ENCODE assay signal across 8 mouse cellular contexts in genomic region chr7:3332619-3333521, GRCm38 (mm10). TPM values are rescaled to one million over a fixed set of nuclear protein-coding genes. Genes with fewer than 3 reads are reported as not detected.
DNase-seq lines count a peak whose midpoint lies in the region; ATAC-seq and TF ChIP-seq lines count a peak whose summit lies in the region.

Gene Cacng7 (plus strand): TSS chr7:3332955.

- no peaks in the 10 kb centered on the region for H3K36me3 ChIP-seq in lung, embryonic 14.5 days (ENCODE audit: insufficient read depth)
- H3K36me3 ChIP-seq in liver, postnatal 0 days (replicated peaks; ENCODE audit: insufficient read depth, low read length) = no peaks in the 10 kb centered on the region

- DNase-seq in lung, embryonic 14.5 days = peak; percentile 72
- DNase-seq in lung, adult 18-20 months = no peak
- peak; percentile 77 for DNase-seq in embryo, embryonic 10 days (ENCODE audit: low spot score)
- peak in 1 of 2 experiments; percentile 34 for DNase-seq in gastrocnemius, postnatal 4 days (ENCODE audit: low spot score in 2 of 2)
- peak; percentile 54 to 64 for DNase-seq in kidney, postnatal 4 days
- no peak for DNase-seq in liver, postnatal 0 days
- DNase-seq in right cerebral cortex, postnatal 25 days = peak; percentile 69

- peak within 1 kb of the TSS; percentile 68 for H3K9ac ChIP-seq in lung, embryonic 14.5 days
- H3K9ac ChIP-seq in liver, postnatal 0 days (replicated peaks) = no peak within 1 kb of the TSS

- peak within 1 kb of the TSS; percentile 65 for H3K4me2 ChIP-seq in lung, embryonic 14.5 days
- peak within 1 kb of the TSS; percentile 53 for H3K4me2 ChIP-seq in liver, postnatal 0 days (ENCODE audit: low read depth, low read length)

- ATAC-seq in lung, embryonic 14.5 days (ENCODE audit: insufficient read depth) = peak; percentile 71
- ATAC-seq in liver, postnatal 0 days = no peak
- no peak for ATAC-seq in megakaryocyte progenitor cell, adult 5-6 weeks (replicated peaks; ENCODE audit: poor library complexity)

- peak within 1 kb of the TSS; percentile 70; the same call in 1 of the 2 replicates for H3K27ac ChIP-seq in lung, embryonic 14.5 days (ENCODE audit: low read depth)
- no peak within 1 kb of the TSS for H3K27ac ChIP-seq in liver, postnatal 0 days (ENCODE audit: low read depth)

- 1% methylated on average over 62 of the region's 65 CpGs for WGBS in lung, embryonic 14.5 days
- 5% methylated on average over 64 of the region's 65 CpGs for WGBS in liver, postnatal 0 days (ENCODE audit: insufficient replicate concordance)

- TF ChIP-seq EP300 in liver, postnatal 0 days (IDR thresholded peaks at IDR 0.05; ENCODE audit: low read depth) = no peak

- H3K27me3 ChIP-seq in lung, embryonic 14.5 days (ENCODE audit: insufficient read depth, low read length) = no peaks in the 10 kb centered on the region
- H3K27me3 ChIP-seq in liver, postnatal 0 days (ENCODE audit: insufficient read depth, low read length) = peaks cover 42% of the 10 kb centered on the region

- peak within 1 kb of the TSS; percentile 55 for H3K4me3 ChIP-seq in lung, embryonic 14.5 days (ENCODE audit: low read depth, low read length)
- H3K4me3 ChIP-seq in liver, postnatal 0 days (ENCODE audit: low read depth, low read length) = peak within 1 kb of the TSS; percentile 20

- no peak for TF ChIP-seq CTCF in lung, embryonic 14.5 days (IDR thresholded peaks at IDR 0.05; ENCODE audit: low read depth)
- no peak for TF ChIP-seq CTCF in liver, postnatal 0 days (IDR thresholded peaks at IDR 0.05; ENCODE audit: low read depth)

- H3K4me1 ChIP-seq in lung, embryonic 14.5 days (ENCODE audit: insufficient read depth) = no peaks in the 10 kb centered on the region
- H3K4me1 ChIP-seq in liver, postnatal 0 days (ENCODE audit: insufficient read depth) = peaks cover 6% of the 10 kb centered on the region

- no peaks in the 10 kb centered on the region for H3K9me3 ChIP-seq in lung, embryonic 14.5 days (ENCODE audit: low read depth, low read length)
- no peaks in the 10 kb centered on the region for H3K9me3 ChIP-seq in liver, postnatal 0 days (ENCODE audit: low read length)

RNA-seq across cellular contexts. Expression of gene Cacng7, which starts in this region (rescaled TPM):
- 1.2 and 1.5 TPM in 2 replicates for polyA plus RNA-seq in lung, embryonic 14.5 days (2014; fragmentation: Nextera tagmentation; extraction: Ambion mirVana)
- total RNA-seq in gastrocnemius, postnatal 4 days (2021) = 10 to 100 TPM; 18.9 to 20.5 TPM
- polyA plus RNA-seq in liver, postnatal 0 days (2015; fragmentation: Nextera tagmentation; extraction: Ambion mirVana) = 0.12 and 0.13 TPM in 2 replicates
- not detected in 2 replicates for total RNA-seq in megakaryocyte progenitor cell, adult 5-6 weeks (2015)
- not detected in 2 replicates for total RNA-seq in megakaryocyte progenitor cell, adult 5-6 weeks (2017)

Comparison
In these comparisons a context has a peak if more than half of its experiments do, and no peak if none do; other contexts are left out.
1. RNA of gene Cacng7 (total RNA-seq): 18.9 to 20.5 TPM in gastrocnemius, postnatal 4 days; not detected in megakaryocyte progenitor cell, adult 5-6 weeks; every median in the first group is over 10 times any median in the second.
2. DNase-seq: peak in lung, embryonic 14.5 days (single experiment), embryo, embryonic 10 days (single experiment), kidney, postnatal 4 days (2 of 2) and right cerebral cortex, postnatal 25 days (single experiment); none in lung, adult 18-20 months (0 of 2) and liver, postnatal 0 days (single experiment).